Mouse (Mus musculus) limb, embryonic 10.5 days (tissue): ENCODE results near the gene Rnls. TPM values are rescaled to one million over a fixed set of nuclear protein-coding genes. Genes with fewer than 3 reads are reported as not detected.

Source experiments
- DNase-seq: peaks from one replicate; pipeline ENCODE4 v3.0.0-alpha.2; 2017; ENCODE audit warnings: low spot score
- H3K27ac ChIP-seq: fragments of 300-500 bp; sonication (generic); 2 replicates; pipeline ENCODE4 v1.5.1; 2016; ENCODE audit warnings: mild to moderate bottlenecking
- H3K27me3 ChIP-seq: fragments of 300-500 bp; sonication (generic); 2 replicates; pipeline ENCODE4 v1.6.1; 2016; ENCODE audit warnings: low read depth, mild to moderate bottlenecking; ENCODE audit not compliant: poor library complexity, severe bottlenecking
- H3K36me3 ChIP-seq: fragments of 300-500 bp; sonication (generic); 2 replicates; pipeline ENCODE4 v1.6.1; 2016; ENCODE audit warnings: mild to moderate bottlenecking, moderate library complexity
- H3K4me1 ChIP-seq: fragments of 300-500 bp; sonication (generic); 2 replicates; pipeline ENCODE4 v1.6.1; 2016
- H3K4me3 ChIP-seq: fragments of 300-500 bp; sonication (generic); 2 replicates; pipeline ENCODE4 v1.5.1; 2016; ENCODE audit warnings: mild to moderate bottlenecking, moderate library complexity
- H3K9me3 ChIP-seq: fragments of 300-500 bp; sonication (generic); replicated peaks from 2 replicates; pipeline ENCODE4 v1.6.1; 2016; ENCODE audit warnings: mild to moderate bottlenecking
- WGBS: fragments of 180-500 bp; shearing (Covaris S2); methylation state at CpG from one replicate; pipeline ENCODE4 v1.1.7; 2016; 5-methylcytosine and 5-hydroxymethylcytosine counted together
- polyA plus RNA-seq: library from polyadenylated mRNA; unstranded; fragments of >200 nt; fragmentation: Nextera tagmentation; extraction: Ambion mirVana; gene quantifications from 2 replicates; pipeline ENCODE4 v1.2.1, GENCODE M21; 2016

Gene Rnls
- polyA plus RNA-seq, 1 experiment from 2014 or later, result 4.9 TPM

DNA sequence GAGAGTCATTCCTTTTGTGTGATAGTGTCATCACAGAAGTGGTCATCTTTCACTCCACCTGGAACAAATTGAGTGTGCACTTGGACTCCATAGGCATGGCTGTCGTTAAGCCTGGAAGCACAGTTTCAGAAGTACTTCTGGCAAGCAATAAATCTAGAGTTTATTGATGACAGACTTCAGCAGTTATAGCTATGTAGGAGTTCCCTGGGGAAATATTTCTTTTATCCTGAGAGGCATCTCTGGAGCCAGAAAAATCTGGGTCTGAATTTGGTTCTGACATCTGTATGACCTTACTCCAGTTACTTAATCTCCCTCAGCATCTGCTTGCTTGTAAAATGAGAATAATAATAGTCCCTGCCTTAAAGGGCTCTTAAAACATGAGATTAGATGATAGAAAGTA, 184.1 kb downstream of the Rnls start:
- H3K4me3 ChIP-seq, result no peak overlapping the region
- no peaks in the 10 kb centered on the region for H3K36me3 ChIP-seq
- no peaks in the 10 kb centered on the region for H3K9me3 ChIP-seq
- 6% methylated on average over 1 of the region's 1 CpGs for WGBS
- no peaks in the 10 kb centered on the region; the same call in 1 of the 2 replicates for H3K4me1 ChIP-seq
- no peak overlapping the region for H3K27ac ChIP-seq
- no peaks in the 10 kb centered on the region for H3K27me3 ChIP-seq
- no peak for DNase-seq

DNA sequence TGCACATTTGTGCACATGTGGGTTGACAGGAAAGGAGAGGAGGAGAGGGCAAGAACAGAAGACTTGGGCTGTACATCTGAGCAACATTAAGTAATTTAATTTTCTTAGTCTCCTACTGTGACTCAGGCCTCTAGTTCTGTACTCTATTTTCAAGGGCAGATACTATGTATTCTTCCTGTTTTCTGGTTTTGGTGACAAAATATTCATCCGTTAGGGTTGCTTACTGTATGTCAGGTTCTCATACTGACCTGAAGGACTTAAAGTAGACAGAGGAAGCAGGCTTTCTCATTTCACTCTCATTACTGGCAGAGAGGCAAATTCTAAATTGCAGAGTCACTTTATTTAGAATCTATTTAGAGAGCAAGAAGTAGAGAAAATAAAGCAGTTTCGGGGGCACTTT, 186.7 kb downstream of the Rnls start:
- no peak for DNase-seq
- Histone ChIP-seq H3K36me3 (no peaks in the 10 kb centered on the region), H3K27me3 (no peaks in the 10 kb centered on the region), H3K27ac (no peak overlapping the region), H3K4me3 (no peak overlapping the region), H3K4me1 (no peaks in the 10 kb centered on the region; the same call in 1 of the 2 replicates), H3K9me3 (no peaks in the 10 kb centered on the region)
- 83% methylated on average over 2 of the region's 2 CpGs for WGBS

DNA sequence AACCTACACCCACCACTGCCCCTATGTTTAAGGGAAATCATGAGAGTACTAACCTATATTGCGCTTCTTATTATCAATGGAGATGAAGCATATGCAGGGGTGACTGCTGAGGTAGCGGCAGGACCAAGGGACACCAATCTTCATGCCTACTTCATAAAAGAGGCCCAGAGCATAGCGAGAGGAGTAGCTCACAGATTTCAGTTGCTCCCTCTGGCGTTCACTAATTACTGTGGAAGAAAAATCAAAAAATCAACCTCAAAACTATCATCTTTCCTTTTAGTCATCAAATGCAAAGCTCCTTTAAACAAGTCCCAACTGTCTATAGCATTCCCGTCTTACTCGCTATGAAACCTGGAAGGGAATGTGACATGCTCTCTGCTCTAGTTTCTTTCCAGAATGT, 189.7 kb downstream of the Rnls start:
- Histone ChIP-seq H3K36me3 (no peaks in the 10 kb centered on the region), H3K4me1 (no peaks in the 10 kb centered on the region), H3K27ac (no peak overlapping the region), H3K4me3 (no peak overlapping the region), H3K9me3 (no peaks in the 10 kb centered on the region), H3K27me3 (no peaks in the 10 kb centered on the region)
- no peak for DNase-seq
- 86% methylated on average over 6 of the region's 6 CpGs for WGBS

DNA sequence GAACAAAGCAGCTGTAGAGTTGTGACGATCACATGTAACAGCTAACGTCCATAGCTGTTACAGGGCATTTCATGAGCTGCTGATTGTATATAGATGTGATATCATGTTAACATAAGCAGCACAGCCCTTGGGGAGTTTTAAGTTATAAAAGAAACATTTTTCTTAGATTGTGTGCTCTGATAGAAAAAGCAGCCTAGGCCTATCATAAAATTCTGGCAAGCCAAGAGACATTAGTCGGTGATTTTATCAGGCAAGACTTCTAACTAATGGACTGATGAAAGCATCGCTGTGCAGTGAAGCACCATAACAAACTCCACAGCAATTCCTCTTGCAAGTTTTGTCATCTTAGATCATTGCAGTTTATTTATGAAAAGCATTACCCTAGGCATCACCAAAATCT, 190.9 kb downstream of the Rnls start:
- H3K27me3 ChIP-seq, result no peaks in the 10 kb centered on the region
- no peak overlapping the region for H3K27ac ChIP-seq
- H3K4me1 ChIP-seq, result no peaks in the 10 kb centered on the region
- H3K4me3 ChIP-seq, result no peak overlapping the region
- no peaks in the 10 kb centered on the region for H3K36me3 ChIP-seq
- no peak for DNase-seq
- no peaks in the 10 kb centered on the region for H3K9me3 ChIP-seq
- 88% methylated on average over 4 of the region's 4 CpGs for WGBS

DNA sequence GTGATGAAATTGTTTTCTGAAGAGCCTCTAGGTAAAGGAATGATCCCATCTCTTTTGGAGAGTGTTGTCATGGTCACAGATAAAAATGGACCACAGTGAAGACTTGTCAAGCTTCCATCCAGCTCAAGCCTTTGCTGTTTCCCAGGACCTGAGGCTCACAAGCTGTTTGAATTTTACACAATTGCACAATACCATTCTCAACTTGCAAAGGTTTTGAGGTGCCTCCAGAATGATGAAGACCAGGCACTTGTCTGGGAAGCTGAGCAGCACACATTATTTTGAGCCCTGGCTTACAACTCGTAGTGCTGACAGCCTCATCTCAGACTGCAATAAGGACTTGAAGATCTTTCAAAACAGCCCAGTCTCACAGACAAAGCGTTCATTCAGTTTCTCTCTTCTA, 200.0 kb downstream of the Rnls start:
- H3K36me3 ChIP-seq, result no peaks in the 10 kb centered on the region
- no peak overlapping the region for H3K27ac ChIP-seq
- WGBS, result 66% methylated on average over 2 of the region's 2 CpGs
- DNase-seq, result no peak
- H3K27me3 ChIP-seq, result no peaks in the 10 kb centered on the region
- no peaks in the 10 kb centered on the region for H3K9me3 ChIP-seq
- no peaks in the 10 kb centered on the region for H3K4me1 ChIP-seq
- no peak overlapping the region for H3K4me3 ChIP-seq

DNA sequence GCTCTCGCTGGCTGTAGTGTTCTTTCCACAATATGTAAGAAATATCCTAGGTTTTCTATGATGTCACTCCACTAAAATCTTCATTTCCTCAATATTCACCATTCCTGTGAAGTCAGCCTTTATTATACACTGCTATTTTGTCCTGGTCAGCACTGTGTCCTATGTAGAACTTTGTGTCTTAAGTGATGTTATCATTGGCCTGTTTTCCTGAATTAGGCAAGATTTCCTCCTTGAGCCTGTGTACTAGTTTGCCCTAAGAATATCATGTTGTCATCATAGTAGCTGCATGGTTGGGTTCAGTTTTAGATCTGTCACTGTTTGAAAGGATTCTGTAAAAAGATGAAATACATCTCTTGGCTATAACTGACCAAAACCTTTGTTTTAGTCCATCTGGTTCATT, 203.3 kb downstream of the Rnls start:
- Histone ChIP-seq H3K27ac (no peak overlapping the region), H3K27me3 (no peaks in the 10 kb centered on the region), H3K36me3 (no peaks in the 10 kb centered on the region), H3K9me3 (no peaks in the 10 kb centered on the region), H3K4me3 (no peak overlapping the region), H3K4me1 (no peaks in the 10 kb centered on the region)
- no peak for DNase-seq
- 79% methylated on average over 1 of the region's 1 CpGs for WGBS

DNA sequence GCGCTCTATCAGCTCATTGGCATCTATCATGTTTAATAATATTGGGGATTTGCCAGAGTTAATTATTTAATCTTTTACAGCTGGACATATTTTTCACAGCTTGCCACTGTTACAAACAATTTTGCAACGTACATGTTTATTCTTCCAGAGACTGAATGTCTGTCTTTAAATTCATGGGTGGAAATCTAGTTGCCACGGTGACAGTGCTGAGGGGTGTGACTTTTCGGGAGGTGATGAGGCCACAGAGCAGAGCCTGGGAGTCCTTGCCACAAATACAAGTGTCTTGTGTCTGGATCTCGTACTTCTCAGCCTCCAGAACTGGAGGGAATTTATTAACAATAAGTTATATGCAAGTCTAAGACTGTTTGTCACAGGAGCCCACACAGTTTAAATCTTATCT, 212.5 kb downstream of the Rnls start:
- H3K27me3 ChIP-seq, result no peaks in the 10 kb centered on the region
- no peaks in the 10 kb centered on the region for H3K36me3 ChIP-seq
- no peaks in the 10 kb centered on the region for H3K9me3 ChIP-seq
- H3K4me1 ChIP-seq, result peaks cover 3% of the 10 kb centered on the region; the same call in 1 of the 2 replicates
- no peak for DNase-seq
- H3K27ac ChIP-seq, result no peak overlapping the region
- 87% methylated on average over 5 of the region's 5 CpGs for WGBS
- no peak overlapping the region for H3K4me3 ChIP-seq

DNA sequence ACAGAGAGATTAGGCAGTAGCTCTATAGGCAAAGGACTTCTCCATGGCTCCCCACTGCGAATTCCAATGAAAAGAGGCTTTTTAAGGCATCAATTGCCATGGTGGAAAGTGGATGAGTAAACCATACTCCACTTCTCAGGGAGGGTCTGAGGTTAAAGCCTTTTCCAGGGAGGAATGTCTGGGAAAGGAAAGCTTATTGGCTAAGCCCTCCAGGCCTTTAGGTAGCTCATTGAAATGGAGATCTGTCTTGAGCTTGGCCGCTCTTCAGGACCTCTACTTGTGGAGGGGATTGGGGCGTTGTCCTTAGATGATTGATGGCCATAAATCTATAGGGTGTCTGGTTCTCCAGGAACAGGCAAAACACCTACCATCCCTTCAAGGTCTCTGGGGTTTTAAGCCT, 213.2 kb downstream of the Rnls start:
- no peak for DNase-seq
- WGBS, result 50% methylated on average over 3 of the region's 3 CpGs

DNA sequence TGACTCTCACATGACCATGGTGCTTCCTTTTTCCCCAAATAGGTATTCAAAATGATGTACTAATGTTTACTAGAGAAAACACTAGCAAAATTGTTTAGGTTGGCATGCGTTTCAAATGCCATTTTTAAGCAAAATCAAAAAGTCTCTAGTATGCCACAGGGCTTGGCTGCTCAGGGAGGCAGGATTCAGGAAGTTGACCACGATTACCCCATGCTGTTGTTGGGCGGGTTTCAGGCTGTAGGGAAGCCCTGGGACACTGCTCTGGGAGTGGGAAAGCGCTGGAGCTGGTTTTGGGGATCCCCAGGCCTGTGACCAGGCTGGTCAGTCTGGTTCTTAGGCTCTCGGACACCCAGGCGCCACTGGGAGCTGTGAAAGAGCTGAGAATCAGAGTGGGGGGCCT, 213.7 kb downstream of the Rnls start:
- no peak for DNase-seq
- WGBS, result 43% methylated on average over 6 of the region's 6 CpGs
- H3K4me1 ChIP-seq, result peaks cover 3% of the 10 kb centered on the region; the same call in 1 of the 2 replicates
- H3K27ac ChIP-seq, result no peak overlapping the region
- H3K36me3 ChIP-seq, result no peaks in the 10 kb centered on the region
- no peaks in the 10 kb centered on the region for H3K27me3 ChIP-seq
- H3K9me3 ChIP-seq, result no peaks in the 10 kb centered on the region
- H3K4me3 ChIP-seq, result no peak overlapping the region

More for the DNA sequence above, 213.2 kb downstream of the Rnls start:
- Histone ChIP-seq H3K36me3 (no peaks in the 10 kb centered on the region), H3K27me3 (no peaks in the 10 kb centered on the region), H3K4me3 (no peak overlapping the region), H3K9me3 (no peaks in the 10 kb centered on the region), H3K27ac (no peak overlapping the region), H3K4me1 (peaks cover 3% of the 10 kb centered on the region; the same call in 1 of the 2 replicates)

DNA sequence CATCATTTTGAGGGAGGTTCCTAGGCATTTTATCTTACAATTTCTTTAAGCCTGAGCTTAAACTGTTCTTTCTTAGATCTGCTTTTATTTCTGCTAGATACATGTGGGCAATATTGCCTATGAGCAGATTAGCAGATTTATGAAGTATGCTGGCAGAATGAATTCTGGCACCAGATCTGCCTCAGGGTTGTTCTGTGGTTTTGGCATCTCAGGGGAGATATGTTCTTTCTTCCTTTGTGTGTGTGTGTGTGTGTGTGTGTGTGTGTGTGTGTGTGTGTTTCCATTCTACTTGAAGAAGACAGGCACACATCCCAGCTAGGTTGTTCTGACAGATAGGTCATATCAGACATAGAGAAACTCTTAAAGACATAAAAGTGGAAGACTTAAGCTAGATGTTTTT, 218.1 kb downstream of the Rnls start:
- Histone ChIP-seq H3K27ac (no peak overlapping the region), H3K4me3 (no peak overlapping the region), H3K4me1 (peaks cover 3% of the 10 kb centered on the region; the same call in 1 of the 2 replicates), H3K9me3 (no peaks in the 10 kb centered on the region), H3K36me3 (no peaks in the 10 kb centered on the region), H3K27me3 (no peaks in the 10 kb centered on the region)
- DNase-seq, result no peak

DNA sequence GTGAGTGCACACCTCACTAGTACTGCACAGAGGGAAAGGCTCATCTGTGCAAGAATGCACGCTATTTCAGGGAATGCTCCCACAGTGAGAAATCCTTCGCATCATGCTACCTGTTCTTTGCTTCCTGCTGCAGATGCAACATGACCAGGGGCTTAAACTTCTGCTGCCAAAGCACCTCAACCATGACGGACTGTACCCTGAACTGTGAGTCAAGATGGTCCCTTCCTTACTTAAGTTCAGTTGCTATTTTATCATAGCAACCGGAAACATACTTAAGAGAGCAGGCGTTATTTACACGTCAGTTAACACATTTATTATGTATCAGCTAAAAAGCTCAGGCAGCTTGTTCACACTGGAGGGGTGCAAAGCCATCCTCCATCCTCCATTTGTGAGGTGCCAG, 222.2 kb downstream of the Rnls start:
- no peaks in the 10 kb centered on the region for H3K27me3 ChIP-seq
- no peak overlapping the region for H3K4me3 ChIP-seq
- no peaks in the 10 kb centered on the region for H3K9me3 ChIP-seq
- no peaks in the 10 kb centered on the region for H3K36me3 ChIP-seq
- no peak for DNase-seq
- H3K4me1 ChIP-seq, result 0 out of 2 replicates have a peak, but pooled peaks cover 4% of the 10 kb centered on the region
- no peak overlapping the region for H3K27ac ChIP-seq
- 86% methylated on average over 6 of the region's 6 CpGs for WGBS

DNA sequence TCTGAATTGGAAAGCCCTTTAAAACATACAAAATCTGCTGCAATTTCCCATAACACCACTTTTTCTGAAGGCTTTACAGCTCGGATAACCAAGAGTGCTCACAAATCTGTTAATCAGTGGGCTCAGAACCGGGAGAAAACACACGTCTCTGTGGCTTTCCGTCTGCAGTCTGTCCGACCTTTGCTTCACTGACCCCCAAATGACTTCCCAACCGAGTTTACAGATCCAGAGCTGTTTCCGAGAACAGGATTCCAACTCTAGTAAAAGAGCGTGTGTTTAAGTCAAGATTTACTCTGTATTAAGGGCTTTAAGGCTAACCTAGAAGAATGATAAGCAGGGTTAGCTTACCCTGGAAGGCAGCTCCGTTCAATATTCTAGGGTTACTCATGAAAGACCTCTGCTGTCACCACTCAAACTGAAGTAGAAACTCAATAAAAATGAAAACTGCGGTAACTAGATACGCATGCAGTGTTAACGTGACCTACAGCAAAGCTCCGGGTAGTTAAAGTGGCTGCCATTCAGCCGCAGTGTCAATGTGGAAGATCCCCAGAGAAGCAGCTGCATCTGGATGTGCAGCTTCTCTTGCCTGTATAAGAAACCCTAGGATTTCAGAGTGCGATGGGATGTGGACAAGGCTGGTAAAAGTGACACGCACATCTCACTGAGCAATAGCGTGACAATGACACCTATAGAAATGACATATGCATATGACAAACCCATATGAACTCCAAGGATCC, 224.4 kb downstream of the Rnls start:
- DNase-seq, result no peak
- H3K27me3 ChIP-seq, result no peaks in the 10 kb centered on the region
- H3K4me3 ChIP-seq, result no peak overlapping the region
- no peaks in the 10 kb centered on the region for H3K9me3 ChIP-seq
- 0 out of 2 replicates have a peak, but pooled peaks cover 4% of the 10 kb centered on the region for H3K4me1 ChIP-seq
- 56% methylated on average over 17 of the region's 17 CpGs for WGBS
- H3K36me3 ChIP-seq, result no peaks in the 10 kb centered on the region
- H3K27ac ChIP-seq, result no peak overlapping the region

DNA sequence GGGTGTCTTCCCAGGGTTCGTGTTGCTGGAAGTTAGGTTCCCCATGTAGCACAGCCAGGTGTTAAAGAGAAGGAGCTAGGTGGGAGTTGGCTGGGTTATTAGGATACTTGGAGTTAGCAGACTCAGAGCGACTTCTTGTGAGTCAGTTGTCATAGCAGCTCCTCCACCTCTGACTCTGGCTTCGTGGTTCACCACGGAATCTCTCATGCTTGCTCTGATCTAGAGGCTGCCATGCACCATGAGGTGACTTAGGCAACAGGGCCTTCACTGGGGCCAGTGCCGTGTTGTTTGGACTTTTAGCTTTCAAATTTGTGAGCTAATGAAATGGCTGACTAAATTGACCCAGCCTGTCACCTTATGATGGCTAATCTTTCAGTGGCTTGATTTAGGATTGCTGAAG, 227.3 kb downstream of the Rnls start:
- Histone ChIP-seq H3K4me3 (no peak overlapping the region), H3K36me3 (no peaks in the 10 kb centered on the region), H3K9me3 (no peaks in the 10 kb centered on the region), H3K4me1 (0 out of 2 replicates have a peak, but pooled peaks cover 4% of the 10 kb centered on the region), H3K27ac (no peak overlapping the region), H3K27me3 (no peaks in the 10 kb centered on the region)
- DNase-seq, result no peak
- WGBS, result 84% methylated on average over 5 of the region's 5 CpGs

DNA sequence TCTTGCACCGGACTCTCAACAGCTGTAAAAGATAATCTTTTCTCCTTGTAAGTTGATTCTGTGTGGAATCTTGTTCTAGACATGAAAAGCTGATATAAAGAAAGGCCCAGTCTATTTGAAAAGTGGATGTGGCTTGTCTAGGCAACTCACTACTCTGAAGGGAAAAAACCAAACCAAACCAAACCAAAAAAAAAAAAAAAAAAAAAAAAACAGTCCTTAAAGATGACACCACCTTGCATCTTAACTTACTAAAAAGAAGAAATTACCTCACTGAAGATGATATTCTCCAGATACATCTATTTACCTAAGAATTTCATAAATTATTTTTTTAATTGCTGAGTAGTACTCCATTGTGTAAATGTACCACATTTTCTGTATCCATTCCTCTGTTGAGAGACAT, 230.2 kb downstream of the Rnls start:
- DNase-seq, result no peak
- 92% methylated on average over 1 of the region's 1 CpGs for WGBS
- H3K4me3 ChIP-seq, result no peak overlapping the region
- no peaks in the 10 kb centered on the region for H3K4me1 ChIP-seq
- no peaks in the 10 kb centered on the region for H3K27me3 ChIP-seq
- no peaks in the 10 kb centered on the region for H3K9me3 ChIP-seq
- H3K27ac ChIP-seq, result no peak overlapping the region
- H3K36me3 ChIP-seq, result no peaks in the 10 kb centered on the region
